ENCODE assay signal across 8 mouse cellular contexts in genomic region chr6:45059556-45060471, GRCm38 (mm10). TPM values are rescaled to one million over a fixed set of nuclear protein-coding genes. Genes with fewer than 3 reads are reported as not detected.
DNase-seq lines count a peak whose midpoint lies in the region; ATAC-seq and TF ChIP-seq lines count a peak whose summit lies in the region.

No protein-coding gene starts in this region.

- DNase-seq in hindbrain, embryonic 10.5 days (ENCODE audit: low spot score) = peak; percentile 45
- DNase-seq in limb, embryonic 10.5 days (ENCODE audit: low spot score) = peak; percentile 31
- DNase-seq in right cerebral cortex, postnatal 14 days = peak; percentile 58
- no peak for DNase-seq in gastrocnemius, postnatal 10 days
- DNase-seq in heart, adult 9 months (ENCODE audit: low spot score in 2 of 2) = no peak

- no peaks in the 10 kb centered on the region for H3K36me3 ChIP-seq in intestine, embryonic 15.5 days
- no peaks in the 10 kb centered on the region for H3K36me3 ChIP-seq in intestine, postnatal 0 days (ENCODE audit: control insufficient read depth, insufficient read depth)
- H3K36me3 ChIP-seq in hindbrain, embryonic 10.5 days = no peaks in the 10 kb centered on the region
- no peaks in the 10 kb centered on the region for H3K36me3 ChIP-seq in limb, embryonic 10.5 days

- H3K9me3 ChIP-seq in intestine, embryonic 15.5 days = no peaks in the 10 kb centered on the region
- H3K9me3 ChIP-seq in intestine, postnatal 0 days (ENCODE audit: control insufficient read depth) = no peaks in the 10 kb centered on the region
- no peaks in the 10 kb centered on the region for H3K9me3 ChIP-seq in hindbrain, embryonic 10.5 days
- no peaks in the 10 kb centered on the region for H3K9me3 ChIP-seq in limb, embryonic 10.5 days (replicated peaks)

- H3K4me3 ChIP-seq in intestine, embryonic 15.5 days (replicated peaks) = no peak overlapping the region
- no peak overlapping the region for H3K4me3 ChIP-seq in intestine, postnatal 0 days (ENCODE audit: low read depth, low read length)
- H3K4me3 ChIP-seq in cortical plate, adult 2 months (ENCODE audit: insufficient read depth, low read length) = peak overlapping the region; percentile 91
- peak overlapping the region; percentile 55 for H3K4me3 ChIP-seq in hindbrain, embryonic 10.5 days
- no peak overlapping the region for H3K4me3 ChIP-seq in limb, embryonic 10.5 days

- H3K4me1 ChIP-seq in intestine, embryonic 15.5 days (replicated peaks) = no peaks in the 10 kb centered on the region
- H3K4me1 ChIP-seq in intestine, postnatal 0 days (replicated peaks; ENCODE audit: control insufficient read depth, insufficient read depth, low read length) = no peaks in the 10 kb centered on the region
- no peaks in the 10 kb centered on the region for H3K4me1 ChIP-seq in cortical plate, adult 2 months (ENCODE audit: control insufficient read depth, insufficient read depth, low read length)
- peaks cover 9% of the 10 kb centered on the region for H3K4me1 ChIP-seq in hindbrain, embryonic 10.5 days (replicated peaks)
- peaks cover 3% of the 10 kb centered on the region; the same call in 1 of the 2 replicates for H3K4me1 ChIP-seq in limb, embryonic 10.5 days

- H3K9ac ChIP-seq in intestine, embryonic 15.5 days = no peak overlapping the region
- no peak overlapping the region for H3K9ac ChIP-seq in intestine, postnatal 0 days (ENCODE audit: low read depth, low read length)

- no peaks in the 10 kb centered on the region for H3K27me3 ChIP-seq in intestine, embryonic 15.5 days (replicated peaks)
- H3K27me3 ChIP-seq in intestine, postnatal 0 days (replicated peaks; ENCODE audit: control insufficient read depth, insufficient read depth, low read length) = no peaks in the 10 kb centered on the region
- peaks cover 16% of the 10 kb centered on the region; the same call in 1 of the 2 replicates for H3K27me3 ChIP-seq in hindbrain, embryonic 10.5 days (ENCODE audit: insufficient read depth, poor library complexity, severe bottlenecking)
- peaks cover 20% of the 10 kb centered on the region for H3K27me3 ChIP-seq in limb, embryonic 10.5 days (ENCODE audit: low read depth, poor library complexity, severe bottlenecking)

- WGBS in intestine, embryonic 15.5 days = 8% methylated on average over 32 of the region's 37 CpGs
- WGBS in intestine, postnatal 0 days = 11% methylated on average over 36 of the region's 37 CpGs
- 2% methylated on average over 37 of the region's 37 CpGs for WGBS in hindbrain, embryonic 10.5 days
- 2% methylated on average over 36 of the region's 37 CpGs for WGBS in limb, embryonic 10.5 days

- H3K27ac ChIP-seq in intestine, embryonic 15.5 days = no peak overlapping the region
- H3K27ac ChIP-seq in intestine, postnatal 0 days (ENCODE audit: low read depth, low read length) = no peak overlapping the region
- H3K27ac ChIP-seq in cortical plate, adult 2 months (ENCODE audit: insufficient read depth, low read length) = peak overlapping the region; percentile 84
- H3K27ac ChIP-seq in hindbrain, embryonic 10.5 days = peak overlapping the region; percentile 47
- H3K27ac ChIP-seq in limb, embryonic 10.5 days = no peak overlapping the region

- ATAC-seq in intestine, embryonic 15.5 days = peak; percentile 58; the same call in 1 of the 2 replicates
- no peak for ATAC-seq in intestine, postnatal 0 days

- TF ChIP-seq POLR2A in cortical plate, adult 2 months (IDR thresholded peaks at IDR 0.05; ENCODE audit: extremely low read depth, insufficient read depth, low read length) = peak; percentile 90

- H3K4me2 ChIP-seq in intestine, embryonic 15.5 days (replicated peaks) = no peak overlapping the region
- no peak overlapping the region for H3K4me2 ChIP-seq in intestine, postnatal 0 days (replicated peaks; ENCODE audit: low read depth)

- TF ChIP-seq CTCF in intestine, postnatal 0 days (IDR thresholded peaks at IDR 0.05; ENCODE audit: low read depth) = no peak
- TF ChIP-seq CTCF in cortical plate, adult 2 months (IDR thresholded peaks at IDR 0.05; ENCODE audit: extremely low read depth, insufficient read depth, low read length) = no peak

RNA-seq across cellular contexts. Expression of gene Cntnap2, which starts 0.7 kb away (rescaled TPM):
- 1.3 and 1.7 TPM in 2 replicates for polyA plus RNA-seq in intestine, embryonic 15.5 days (2015; fragmentation: Nextera tagmentation; extraction: Ambion mirVana)
- 0.92 and 1.1 TPM in 2 replicates for polyA plus RNA-seq in intestine, postnatal 0 days (2015; fragmentation: Nextera tagmentation; extraction: Ambion mirVana)
- 26.5 and 31.5 TPM in 2 replicates for polyA plus RNA-seq in cortical plate, adult 2 months (2012; rRNA removed)
- 14.9 and 22.2 TPM in 2 replicates for polyA plus RNA-seq in hindbrain, embryonic 10.5 days (2016; fragmentation: Nextera tagmentation; extraction: Ambion mirVana)
- 0.67 and 1.5 TPM in 2 replicates for polyA plus RNA-seq in limb, embryonic 10.5 days (2016; fragmentation: Nextera tagmentation; extraction: Ambion mirVana)
- total RNA-seq in gastrocnemius, postnatal 10 days (2021) = 10 to 100 TPM; 14.9 to 17.7 TPM

Comparison
In these comparisons a context has a peak if more than half of its experiments do, and no peak if none do; other contexts are left out.
1. H3K27ac ChIP-seq: peak in cortical plate, adult 2 months (single experiment) and hindbrain, embryonic 10.5 days (single experiment); none in intestine, embryonic 15.5 days (single experiment), intestine, postnatal 0 days (single experiment) and limb, embryonic 10.5 days (single experiment).
2. H3K4me3 ChIP-seq: peak in cortical plate, adult 2 months (single experiment) and hindbrain, embryonic 10.5 days (single experiment); none in intestine, embryonic 15.5 days (single experiment), intestine, postnatal 0 days (single experiment) and limb, embryonic 10.5 days (single experiment).
3. DNase-seq: peak in hindbrain, embryonic 10.5 days (single experiment), limb, embryonic 10.5 days (single experiment) and right cerebral cortex, postnatal 14 days (single experiment); none in gastrocnemius, postnatal 10 days (single experiment) and heart, adult 9 months (0 of 2).